Mouse (Mus musculus) ES-CJ7 (cell line): Measurements from ENCODE around the gene Shq1.

Experiments
- DNase-seq: peaks from one replicate; pipeline ENCODE4 v3.0.0; 2011; ENCODE audit warnings: low read depth, low spot score

Gene Shq1

DNA sequence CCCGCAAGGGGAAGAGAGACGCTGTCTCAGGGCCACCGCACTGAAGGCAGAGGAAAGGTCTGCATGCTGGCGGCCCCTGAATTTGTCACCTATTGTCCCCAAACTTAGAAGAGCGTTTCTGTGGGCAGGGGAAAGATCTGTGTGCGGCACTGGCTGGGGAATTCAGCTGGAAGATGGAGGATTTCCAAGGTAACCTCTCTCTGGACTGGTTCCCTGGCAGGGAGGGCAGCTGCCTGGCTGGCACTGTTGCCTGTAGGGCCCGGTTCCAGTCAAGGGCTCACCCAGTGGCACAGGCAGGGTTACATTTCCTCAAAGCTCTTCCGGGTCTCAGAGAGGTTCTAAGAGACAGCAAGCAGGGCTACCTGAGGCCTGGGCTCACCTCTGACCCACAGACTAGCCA is 138.6 kb downstream of the Shq1 start:
- DNase-seq, result no peak

DNA sequence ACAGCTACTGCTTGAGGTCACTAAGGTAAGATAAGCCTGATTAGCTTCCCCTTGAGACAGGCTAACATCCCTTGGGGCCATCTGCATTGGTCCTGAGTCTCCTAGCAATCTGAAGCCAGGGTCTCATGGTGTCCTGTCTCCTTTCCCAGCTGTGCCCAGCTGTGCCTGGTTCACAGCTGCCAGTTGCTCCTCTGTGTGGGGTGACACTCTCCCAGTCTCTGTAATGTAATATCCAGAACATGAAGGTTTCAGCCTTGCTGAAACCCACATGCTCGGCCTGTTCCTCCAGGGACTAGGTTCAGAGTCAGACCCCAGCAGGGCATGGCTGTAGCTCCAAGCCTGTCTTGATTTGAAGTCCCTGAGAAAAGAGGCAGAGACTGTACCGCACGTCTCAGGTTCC is 141.3 kb downstream of the Shq1 start:
- no peak for DNase-seq

DNA sequence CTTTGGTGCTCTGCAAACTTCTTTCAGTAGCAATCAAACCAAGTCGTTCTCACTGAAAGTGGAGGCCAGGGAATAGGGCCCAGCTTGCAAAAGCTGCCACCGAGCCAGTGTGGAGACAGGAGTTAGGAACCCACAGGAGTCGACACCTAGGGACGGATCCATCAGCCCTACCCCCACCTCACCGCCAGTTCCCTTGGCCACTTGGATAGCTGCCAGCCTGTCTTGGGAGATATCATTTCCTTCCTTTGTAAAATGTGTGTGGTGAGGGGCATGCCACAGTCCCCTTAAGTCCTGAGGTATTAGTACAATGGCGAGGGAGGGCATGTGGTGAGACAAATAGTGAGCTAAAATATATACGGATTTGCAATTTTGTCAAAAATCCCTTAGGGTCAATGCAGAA is 142.4 kb downstream of the Shq1 start:
- DNase-seq, result no peak

GRCm38 (mm10) chr6:100527972-100528371 is 143.0 kb downstream of the Shq1 start:
- peak; percentile 73 for DNase-seq

GRCm38 (mm10) chr6:100527161-100527560 is 143.8 kb downstream of the Shq1 start:
- DNase-seq, result peak; percentile 74

DNA sequence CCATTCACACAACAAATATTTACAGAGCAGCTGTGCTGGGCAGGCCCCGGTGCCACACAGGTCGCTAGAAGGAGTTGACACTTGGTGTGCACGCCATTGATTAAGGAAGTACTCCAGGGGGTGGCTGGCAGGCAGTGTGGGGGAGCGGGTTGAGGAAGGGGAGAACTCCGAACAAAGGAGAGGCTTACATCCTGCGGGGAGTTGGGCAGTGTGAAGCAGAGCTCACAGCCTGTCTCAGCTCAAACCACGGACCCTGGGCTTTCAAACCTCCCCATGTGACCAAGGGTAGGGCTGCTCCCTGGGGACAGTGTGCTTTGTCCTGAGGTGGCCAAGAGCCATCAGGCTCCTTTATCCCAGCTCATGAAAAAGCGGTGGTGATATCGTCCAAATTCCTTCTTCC is 144.9 kb downstream of the Shq1 start:
- DNase-seq, result peak; percentile 27

GRCm38 (mm10) chr6:100525496-100525895 is 145.5 kb downstream of the Shq1 start:
- no peak for DNase-seq

- DNase-seq, result no peak
Measured at GRCm38 (mm10) chr6:100522495-100522894, 148.5 kb downstream of the Shq1 start.

DNA sequence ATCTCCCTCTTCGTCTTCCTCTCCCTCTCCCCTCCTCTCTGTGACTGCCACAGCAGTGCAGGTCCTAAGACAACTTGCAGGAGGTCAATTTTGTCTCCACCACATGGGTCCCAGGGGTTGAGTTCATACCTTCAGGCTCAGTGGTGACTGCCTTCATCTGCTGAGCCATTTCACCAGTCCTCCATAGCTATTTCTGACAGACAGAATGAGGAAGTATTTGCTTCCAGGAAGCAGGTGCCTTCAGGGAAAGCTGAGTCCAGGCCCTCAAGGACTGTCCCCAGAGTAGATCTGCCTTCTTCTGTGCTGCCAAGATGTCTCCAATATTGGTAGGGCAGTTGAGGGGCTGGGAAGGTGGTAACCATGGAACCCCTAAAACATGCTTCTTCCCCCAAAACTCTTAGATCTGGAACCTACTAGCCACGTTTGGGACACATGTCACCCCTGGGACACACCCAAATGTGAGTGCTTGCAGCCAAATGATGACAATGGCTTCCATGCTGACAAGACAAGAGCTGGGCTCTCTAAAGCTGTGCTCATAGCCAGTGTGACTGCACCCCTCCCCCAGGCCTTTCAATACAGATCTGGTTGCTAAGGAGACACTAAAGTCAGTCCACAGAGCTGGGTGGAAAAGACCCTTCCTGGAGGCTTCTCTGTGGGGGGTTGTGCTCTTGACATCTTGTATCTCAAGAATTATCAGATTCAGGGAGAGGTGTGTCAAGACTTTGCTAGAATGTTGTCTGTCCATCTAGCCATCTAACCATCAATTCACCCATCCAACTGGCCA is 149.2 kb downstream of the Shq1 start:
- no peak for DNase-seq

DNA sequence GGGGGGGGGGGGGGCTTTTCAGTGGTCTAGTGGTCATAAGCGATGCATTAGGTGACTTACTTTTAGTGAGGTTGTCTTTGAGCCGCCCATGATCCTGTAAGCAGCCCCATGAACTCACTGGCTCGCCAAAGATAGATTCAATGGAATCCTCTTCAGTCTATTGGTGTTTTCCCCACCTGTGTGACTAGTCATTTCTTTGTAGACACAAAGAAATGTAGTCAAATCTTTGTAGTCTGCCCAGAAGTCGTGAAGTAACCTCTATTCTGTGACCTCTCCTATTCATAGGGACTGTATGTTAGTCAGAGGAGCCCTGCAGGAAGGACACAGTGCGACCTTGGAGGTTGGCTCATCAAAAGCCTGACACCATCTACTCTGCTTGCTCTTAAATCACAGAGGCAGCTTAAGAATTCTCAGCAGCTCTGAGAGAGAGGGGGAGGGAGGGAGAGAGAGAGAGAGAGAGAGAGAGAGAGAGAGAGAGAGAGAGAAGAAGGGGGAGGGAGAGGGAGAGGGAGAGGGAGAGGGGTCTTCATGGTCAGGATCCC is 150.3 kb downstream of the Shq1 start:
- DNase-seq, result peak; percentile 41

- DNase-seq, result no peak
Measured at GRCm38 (mm10) chr6:100519837-100520236, 151.1 kb downstream of the Shq1 start.
